Mouse (Mus musculus) kidney, postnatal 36 days (tissue): ENCODE measurements around the gene Cltrn.

ENCODE experiments used
- DNase-seq, 2 experiments: peaks; one replicate each; pipeline ENCODE4 v3.0.0; 2021 to 2022; ENCODE audit warnings: mixed read lengths in 2 of 2

Gene Cltrn

GRCm38 (mm10) chrX:164145463-164146250 is 57.0 kb downstream of the Cltrn start:
- peak; percentile 6 to 14 for DNase-seq

GRCm38 (mm10) chrX:164152703-164153102 is 64.1 kb downstream of the Cltrn start:
- DNase-seq = peak; percentile 52 to 59

- no peak for DNase-seq
Observed at GRCm38 (mm10) chrX:164153606-164154005, 65.0 kb downstream of the Cltrn start.

- DNase-seq = no peak
Observed at GRCm38 (mm10) chrX:164154594-164154993, 66.0 kb downstream of the Cltrn start.

GRCm38 (mm10) chrX:164164681-164165080 is 76.1 kb downstream of the Cltrn start:
- no peak for DNase-seq
